ENCODE assay signal across 10 mouse cellular contexts in genomic region chr4:44664767-44665056, GRCm38 (mm10). TPM values are rescaled to one million over a fixed set of nuclear protein-coding genes. Genes with fewer than 3 reads are reported as not detected.
DNase-seq lines count a peak whose midpoint lies in the region; ATAC-seq and TF ChIP-seq lines count a peak whose summit lies in the region.
"Had no signal": no experiment of that assay in that cellular context is flagged by ENCODE, and none has a peak within 500 bp of the region (broad histone marks: within the 10 kb centered on the region; RNA-seq: fewer than 3 reads in every experiment).

No protein-coding gene starts in this region.

- no peaks in the 10 kb centered on the region for H3K9me3 ChIP-seq in heart, embryonic 11.5 days (replicated peaks; ENCODE audit: control insufficient read depth, low read length)
- no peaks in the 10 kb centered on the region for H3K9me3 ChIP-seq in ES-E14 (ENCODE audit: control insufficient read depth, insufficient read depth, low read depth, low read length)
- H3K9me3 ChIP-seq in hindbrain, embryonic 12.5 days (replicated peaks), result peaks cover 4% of the 10 kb centered on the region
- 0 out of 2 replicates have a peak, but pooled peaks cover 3% of the 10 kb centered on the region for H3K9me3 ChIP-seq in midbrain, embryonic 10.5 days (replicated peaks)

- peak overlapping the region; percentile 62 for H3K4me3 ChIP-seq in heart, embryonic 11.5 days (ENCODE audit: low read depth, low read length)
- no peak overlapping the region for H3K4me3 ChIP-seq in heart, adult 2 months
- H3K4me3 ChIP-seq in ES-E14 (ENCODE audit: insufficient read depth in 1 of 2, low read depth in 1 of 2, low read length in 2 of 2, poor library complexity in 1 of 2, severe bottlenecking in 1 of 2), result peak overlapping the region; percentile 66 to 68
- H3K4me3 ChIP-seq in hindbrain, embryonic 12.5 days, result peak overlapping the region; percentile 47
- H3K4me3 ChIP-seq in midbrain, embryonic 10.5 days, result peak overlapping the region; percentile 65
- H3K4me3 ChIP-seq: erythroblast, embryonic 14.5 days had no signal

- no peaks in the 10 kb centered on the region for H3K79me2 ChIP-seq in heart, adult 2 months (replicated peaks; ENCODE audit: control insufficient read depth, insufficient read depth, low read length)

- TF ChIP-seq POLR2A in heart, adult 2 months (IDR thresholded peaks at IDR 0.05; ENCODE audit: insufficient read depth, low read depth, low read length), result no peak

- H3K27me3 ChIP-seq in heart, embryonic 11.5 days (ENCODE audit: control insufficient read depth, insufficient read depth, low read length), result peaks cover 61% of the 10 kb centered on the region
- H3K27me3 ChIP-seq in heart, adult 2 months (ENCODE audit: control insufficient read depth, insufficient read depth, low read length), result peaks cover 4% of the 10 kb centered on the region
- H3K27me3 ChIP-seq in hindbrain, embryonic 12.5 days, result peaks cover 65% of the 10 kb centered on the region
- H3K27me3 ChIP-seq in midbrain, embryonic 10.5 days (ENCODE audit: low read depth, poor library complexity, severe bottlenecking), result peaks cover 88% of the 10 kb centered on the region

- TF ChIP-seq EP300 in heart, adult 2 months (IDR thresholded peaks at IDR 0.05; ENCODE audit: insufficient read depth, low read depth, low read length), result no peak

- peak overlapping the region; percentile 99 for H3K4me2 ChIP-seq in heart, embryonic 11.5 days
- H3K4me2 ChIP-seq in hindbrain, embryonic 12.5 days (replicated peaks), result peak overlapping the region; percentile 92

- ATAC-seq in heart, embryonic 11.5 days (replicated peaks; ENCODE audit: insufficient number of reproducible peaks, low FRiP score, low TSS enrichment), result no peak
- ATAC-seq in hindbrain, embryonic 12.5 days (ENCODE audit: low FRiP score), result no peak
- no peak for ATAC-seq in megakaryocyte-erythroid progenitor cell, adult 5-6 weeks (replicated peaks; ENCODE audit: low FRiP score, low TSS enrichment, poor library complexity, severe bottlenecking)

- H3K27ac ChIP-seq in heart, embryonic 11.5 days (ENCODE audit: low read depth, low read length), result no peak overlapping the region
- no peak overlapping the region for H3K27ac ChIP-seq in heart, adult 2 months
- H3K27ac ChIP-seq in ES-E14 (ENCODE audit: insufficient read depth, low read depth, low read length, poor library complexity, severe bottlenecking), result no peak overlapping the region
- H3K27ac ChIP-seq in hindbrain, embryonic 12.5 days, result peak overlapping the region; percentile 67
- H3K27ac ChIP-seq in midbrain, embryonic 10.5 days (replicated peaks), result peak overlapping the region; percentile 78

- intact Hi-C loops in heart, adult 2 months (cut with DNase I), result no loop called here

- 21% methylated on average over 6 of the region's 6 CpGs for WGBS in heart, embryonic 11.5 days (ENCODE audit: insufficient replicate concordance)
- 41% methylated on average over 6 of the region's 6 CpGs for WGBS in heart, adult 2 months
- 17% methylated on average over 6 of the region's 6 CpGs for WGBS in hindbrain, embryonic 12.5 days
- WGBS in midbrain, embryonic 10.5 days, result 18% methylated on average over 6 of the region's 6 CpGs

- no peaks in the 10 kb centered on the region for H3K36me3 ChIP-seq in heart, embryonic 11.5 days (ENCODE audit: control insufficient read depth, insufficient read depth, low read length)
- no peaks in the 10 kb centered on the region for H3K36me3 ChIP-seq in heart, adult 2 months (ENCODE audit: control insufficient read depth, insufficient read depth, low read length)
- no peaks in the 10 kb centered on the region for H3K36me3 ChIP-seq in ES-E14 (ENCODE audit: control insufficient read depth, insufficient read depth, low read length, poor library complexity, severe bottlenecking)
- no peaks in the 10 kb centered on the region for H3K36me3 ChIP-seq in hindbrain, embryonic 12.5 days
- peaks cover 15% of the 10 kb centered on the region; the same call in 1 of the 2 replicates for H3K36me3 ChIP-seq in midbrain, embryonic 10.5 days

- in situ Hi-C loops in ES-E14 (cut with MboI; ENCODE audit: low sequenced_read_pairs in 2 of 2, unreplicated experiment in 2 of 2), result no loop called here

- no peaks in the 10 kb centered on the region; the same call in 1 of the 2 replicates for H3K4me1 ChIP-seq in heart, embryonic 11.5 days (ENCODE audit: control insufficient read depth, insufficient read depth, low read length)
- H3K4me1 ChIP-seq in heart, adult 2 months (ENCODE audit: control insufficient read depth, insufficient read depth, low read length), result no peaks in the 10 kb centered on the region
- H3K4me1 ChIP-seq in ES-E14 (ENCODE audit: control insufficient read depth in 2 of 2, insufficient read depth in 2 of 2, low read length in 2 of 2, poor library complexity in 1 of 2), result peaks cover 2 to 5% of the 10 kb centered on the region in 2 experiments; a peak in 2 of 4 replicates
- peaks cover 17% of the 10 kb centered on the region for H3K4me1 ChIP-seq in hindbrain, embryonic 12.5 days
- peaks cover 29% of the 10 kb centered on the region for H3K4me1 ChIP-seq in midbrain, embryonic 10.5 days

- no peak for TF ChIP-seq CTCF in heart, adult 2 months (IDR thresholded peaks at IDR 0.05)

- DNase-seq in heart, adult 2 months, result no peak
- DNase-seq in ES-E14 (ENCODE audit: low read depth, low spot score), result no peak
- no peak for DNase-seq in midbrain, embryonic 10.5 days (ENCODE audit: low spot score)
- no peak for DNase-seq in spleen, postnatal 36 days (ENCODE audit: low spot score in 2 of 2)
- no peak for DNase-seq in right cerebral cortex, postnatal 25 days
- DNase-seq: kidney, postnatal 25 days had no signal

- H3K9ac ChIP-seq in heart, embryonic 11.5 days (ENCODE audit: low read depth, low read length), result 0 out of 2 replicates have a peak overlapping the region, but pooled peaks have one; percentile 39
- no peak overlapping the region for H3K9ac ChIP-seq in heart, adult 2 months (ENCODE audit: low read depth, low read length)
- peak overlapping the region; percentile 6 for H3K9ac ChIP-seq in ES-E14 (ENCODE audit: insufficient read depth, low read depth, low read length, poor library complexity, severe bottlenecking)
- peak overlapping the region; percentile 61 for H3K9ac ChIP-seq in hindbrain, embryonic 12.5 days

TF ChIP-seq in ES-E14, 5 proteins besides CTCF, POLR2A, EP300 and RAD21:
- TF ChIP-seq HCFC1 (IDR thresholded peaks at IDR 0.05; ENCODE audit: borderline replicate concordance, insufficient read depth, low read length), result no peak
- no peak for TF ChIP-seq MAFK (IDR thresholded peaks at IDR 0.05; ENCODE audit: insufficient read depth, low read depth, low read length)
- no peak for TF ChIP-seq CHD2 (IDR thresholded peaks at IDR 0.05; ENCODE audit: low read depth, low read length)
- TF ChIP-seq ZNF384 (IDR thresholded peaks at IDR 0.05; ENCODE audit: low read depth, low read length), result no peak
- no peak for TF ChIP-seq ZC3H11A (IDR thresholded peaks at IDR 0.05; ENCODE audit: borderline replicate concordance, low read depth, low read length)

RNA-seq across cellular contexts. Expression of gene Pax5, which starts 45.6 kb away (rescaled TPM):
- not detected in 2 replicates for polyA plus RNA-seq in heart, embryonic 11.5 days (2014; fragmentation: Nextera tagmentation; extraction: Ambion mirVana)
- total RNA-seq in heart, adult 2 months (2021), result 1 to 10 TPM in 1 of 2 experiments, under 1 TPM in 1; 0.68 to 1.5 TPM
- 0.67 and 1.1 TPM in 2 replicates for polyA plus RNA-seq in heart, adult 2 months (2012; rRNA removed)
- total RNA-seq in ES-E14 (2012; rRNA removed), result 0.13 and 0.21 TPM in 2 replicates
- 8.5 and 8.6 TPM in 2 replicates for polyA plus RNA-seq in hindbrain, embryonic 12.5 days (2016; fragmentation: Nextera tagmentation; extraction: Ambion mirVana)
- 6.3 and 9.1 TPM in 2 replicates for polyA plus RNA-seq in midbrain, embryonic 10.5 days (2016; fragmentation: Nextera tagmentation; extraction: Ambion mirVana)
- 3.4 and 15.7 TPM in 2 replicates for total RNA-seq in megakaryocyte-erythroid progenitor cell, adult 5-6 weeks (2014; fragmentation: Nextera tagmentation)
- 0.04 and 0.33 TPM in 2 replicates for total RNA-seq in megakaryocyte-erythroid progenitor cell, adult 5-6 weeks (2017)

Comparison
In these comparisons a context has a peak if more than half of its experiments do, and no peak if none do; other contexts are left out.
1. H3K27ac ChIP-seq: peak in hindbrain, embryonic 12.5 days (single experiment) and midbrain, embryonic 10.5 days (single experiment); none in heart, embryonic 11.5 days (single experiment), heart, adult 2 months (single experiment) and ES-E14 (single experiment).